Mouse (Mus musculus) neural tube, embryonic 14.5 days (tissue): ENCODE results near the gene Cdyl. TPM values are rescaled to one million over a fixed set of nuclear protein-coding genes. Genes with fewer than 3 reads are reported as not detected.
A peak's percentile ranks its signal among the peaks of the same experiment; 100 is the strongest.

Experiments
- ATAC-seq: fragments of 200-750 bp; cut with Nextera tagmentation; 2 replicates; pipeline ENCODE4 v1.8.0; 2017; ENCODE audit warnings: low read depth, mild to moderate bottlenecking, moderate TSS enrichment, moderate library complexity
- H3K27ac ChIP-seq: fragments of 300-500 bp; sonication (generic); 2 replicates; pipeline ENCODE4 v1.5.1; 2014; ENCODE audit warnings: low read depth, mild to moderate bottlenecking, control low read depth, low read length, moderate library complexity, mixed read lengths
- H3K27me3 ChIP-seq: fragments of 300-500 bp; sonication (generic); 2 replicates; pipeline ENCODE4 v1.6.1; 2014; ENCODE audit warnings: low read length; ENCODE audit not compliant: control insufficient read depth, insufficient read depth
- H3K36me3 ChIP-seq: fragments of 300-500 bp; sonication (generic); 2 replicates; pipeline ENCODE4 v1.6.1; 2014; ENCODE audit warnings: low read length, mixed read lengths; ENCODE audit not compliant: control insufficient read depth, insufficient read depth
- H3K4me1 ChIP-seq: fragments of 300-500 bp; sonication (generic); 2 replicates; pipeline ENCODE4 v1.6.1; 2014; ENCODE audit warnings: low read length; ENCODE audit not compliant: control insufficient read depth, insufficient read depth
- H3K4me2 ChIP-seq: fragments of 300-500 bp; sonication (generic); 2 replicates; pipeline ENCODE4 v1.6.1; 2014; ENCODE audit warnings: mild to moderate bottlenecking, low read depth, low read length, control low read depth
- H3K4me3 ChIP-seq: fragments of 300-500 bp; sonication (generic); 2 replicates; pipeline ENCODE4 v1.5.1; 2014; ENCODE audit warnings: low read depth, low read length, control low read depth, mixed read lengths
- H3K9ac ChIP-seq: fragments of 300-500 bp; sonication (generic); replicated peaks from 2 replicates; pipeline ENCODE4 v1.6.1; 2014; ENCODE audit warnings: low read depth, mild to moderate bottlenecking, control low read depth, low read length, mixed read lengths
- H3K9me3 ChIP-seq: fragments of 300-500 bp; sonication (generic); 2 replicates; pipeline ENCODE4 v1.6.1; 2016; ENCODE audit warnings: low read length; ENCODE audit not compliant: control insufficient read depth
- WGBS: fragments of 180-500 bp; shearing (Covaris S2); extraction: QIAGEN DNeasy Blood & Tissue Kit; methylation state at CpG from one replicate; pipeline ENCODE4 v1.1.7; 2014; 5-methylcytosine and 5-hydroxymethylcytosine counted together
- polyA plus RNA-seq: library from polyadenylated mRNA; unstranded; fragments of >200 nt; fragmentation: Nextera tagmentation; extraction: Ambion mirVana; gene quantifications from 2 replicates; pipeline ENCODE4 v1.2.1, GENCODE M21; 2014

Cdyl gene
- polyA plus RNA-seq, 1 experiment from 2014 or later, result 5.7 TPM

DNA sequence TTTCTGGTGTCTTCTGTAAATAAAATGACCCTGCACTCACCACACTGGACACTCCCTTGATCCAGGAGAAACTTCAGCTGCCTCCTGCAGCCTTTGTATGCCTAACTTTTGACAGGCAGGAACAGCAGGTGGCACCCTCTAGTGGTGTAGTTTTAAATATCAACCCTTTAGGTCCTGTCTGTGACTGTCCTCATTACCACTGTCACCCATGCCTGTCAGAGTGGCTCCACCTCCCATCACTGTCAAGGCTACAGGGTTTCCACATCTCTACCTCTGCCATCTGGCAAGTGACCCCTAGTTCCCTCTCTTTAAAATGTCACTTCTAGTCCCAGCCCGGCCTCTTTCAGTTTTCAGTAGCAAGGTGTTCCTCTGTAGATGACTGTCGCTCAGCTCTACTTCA, 123.3 kb downstream of the Cdyl start:
- Histone ChIP-seq H3K9me3 (no peaks in the 10 kb centered on the region), H3K4me2 (no peak overlapping the region), H3K4me3 (no peak overlapping the region), H3K27ac (no peak overlapping the region), H3K36me3 (no peaks in the 10 kb centered on the region), H3K9ac (no peak overlapping the region), H3K27me3 (no peaks in the 10 kb centered on the region), H3K4me1 (no peaks in the 10 kb centered on the region)
- 96% methylated on average over 2 of the region's 2 CpGs for WGBS
- ATAC-seq, result 0 out of 2 replicates have a peak, but pooled peaks have one; percentile 41

DNA sequence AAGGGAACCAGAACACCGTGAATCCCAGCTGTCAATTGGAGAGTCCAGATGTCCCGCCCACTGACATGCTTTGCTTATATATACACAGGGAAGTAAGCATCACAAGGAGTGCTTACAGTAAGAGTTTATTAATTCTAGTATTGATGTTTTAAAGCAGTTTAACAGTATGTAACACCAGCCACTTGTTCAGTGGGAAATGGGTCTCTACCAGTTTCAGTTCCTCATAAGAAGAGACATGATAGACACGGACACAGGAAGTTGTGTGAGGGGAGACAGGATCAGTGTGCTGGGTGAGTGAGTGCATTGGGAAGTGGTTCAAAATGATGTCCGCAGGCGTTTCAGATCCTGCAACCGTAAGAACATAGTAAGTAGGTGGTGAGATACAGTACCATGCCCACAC, 123.9 kb downstream of the Cdyl start:
- Histone ChIP-seq H3K4me1 (no peaks in the 10 kb centered on the region), H3K27me3 (no peaks in the 10 kb centered on the region), H3K9me3 (no peaks in the 10 kb centered on the region), H3K4me2 (no peak overlapping the region), H3K36me3 (no peaks in the 10 kb centered on the region), H3K27ac (no peak overlapping the region), H3K4me3 (no peak overlapping the region), H3K9ac (no peak overlapping the region)
- WGBS, result 88% methylated on average over 6 of the region's 6 CpGs
- ATAC-seq, result no peak

DNA sequence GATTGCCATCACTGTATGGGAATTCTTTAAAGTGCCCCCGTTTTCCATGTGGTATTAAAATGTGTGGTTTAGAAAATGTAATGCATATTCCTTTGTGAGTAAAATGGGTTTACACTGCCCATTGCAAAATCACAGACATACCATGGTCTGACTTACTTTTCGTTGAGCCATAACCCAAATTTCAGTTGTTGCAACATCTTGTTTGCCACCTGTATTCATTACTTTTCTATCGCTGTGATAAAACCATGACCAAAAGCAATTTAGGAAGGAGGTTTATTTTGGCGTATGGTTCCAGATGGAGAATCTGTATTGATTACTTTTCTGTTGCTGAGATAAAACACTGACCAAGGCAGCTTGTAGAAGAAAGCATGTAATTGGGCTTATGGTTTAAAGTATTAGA, 124.6 kb downstream of the Cdyl start:
- H3K36me3 ChIP-seq, result no peaks in the 10 kb centered on the region
- H3K4me2 ChIP-seq, result no peak overlapping the region
- H3K27me3 ChIP-seq, result no peaks in the 10 kb centered on the region
- H3K27ac ChIP-seq, result no peak overlapping the region
- no peaks in the 10 kb centered on the region for H3K9me3 ChIP-seq
- no peaks in the 10 kb centered on the region for H3K4me1 ChIP-seq
- no peak overlapping the region for H3K4me3 ChIP-seq
- 89% methylated on average over 4 of the region's 4 CpGs for WGBS
- no peak overlapping the region for H3K9ac ChIP-seq
- ATAC-seq, result no peak

DNA sequence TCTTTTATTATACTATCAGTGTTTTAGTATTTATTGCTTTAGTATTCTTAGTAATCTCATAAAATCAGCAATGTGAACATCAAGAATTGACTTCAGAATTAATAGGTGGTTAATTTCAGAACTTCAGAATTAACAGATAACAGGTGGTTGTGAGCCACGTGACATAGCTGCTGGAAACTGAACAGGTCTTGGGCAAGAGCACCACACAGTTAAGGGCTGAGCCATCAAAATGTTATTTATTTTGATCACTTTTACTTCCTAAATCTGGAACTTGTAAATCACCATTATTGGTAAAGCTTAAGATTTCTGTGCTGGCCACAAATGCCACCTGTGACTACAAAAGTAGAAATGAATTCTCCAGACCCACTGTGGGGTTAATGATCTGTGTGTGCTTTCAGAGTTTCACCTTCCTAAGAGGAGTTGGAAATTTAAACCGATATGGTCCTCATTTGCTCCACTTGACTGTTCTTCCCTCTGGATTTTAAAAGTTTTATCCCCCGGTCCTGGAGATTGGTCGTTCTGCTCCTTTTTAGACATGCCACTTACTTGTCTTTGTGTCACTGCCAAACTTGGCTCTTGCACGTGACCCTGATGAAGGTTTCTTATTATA, 125.8 kb downstream of the Cdyl start:
- Histone ChIP-seq H3K27me3 (no peaks in the 10 kb centered on the region), H3K4me3 (no peak overlapping the region), H3K9me3 (no peaks in the 10 kb centered on the region), H3K9ac (no peak overlapping the region), H3K36me3 (no peaks in the 10 kb centered on the region), H3K4me2 (no peak overlapping the region), H3K4me1 (no peaks in the 10 kb centered on the region), H3K27ac (no peak overlapping the region)
- 70% methylated on average over 5 of the region's 5 CpGs for WGBS
- no peak for ATAC-seq

DNA sequence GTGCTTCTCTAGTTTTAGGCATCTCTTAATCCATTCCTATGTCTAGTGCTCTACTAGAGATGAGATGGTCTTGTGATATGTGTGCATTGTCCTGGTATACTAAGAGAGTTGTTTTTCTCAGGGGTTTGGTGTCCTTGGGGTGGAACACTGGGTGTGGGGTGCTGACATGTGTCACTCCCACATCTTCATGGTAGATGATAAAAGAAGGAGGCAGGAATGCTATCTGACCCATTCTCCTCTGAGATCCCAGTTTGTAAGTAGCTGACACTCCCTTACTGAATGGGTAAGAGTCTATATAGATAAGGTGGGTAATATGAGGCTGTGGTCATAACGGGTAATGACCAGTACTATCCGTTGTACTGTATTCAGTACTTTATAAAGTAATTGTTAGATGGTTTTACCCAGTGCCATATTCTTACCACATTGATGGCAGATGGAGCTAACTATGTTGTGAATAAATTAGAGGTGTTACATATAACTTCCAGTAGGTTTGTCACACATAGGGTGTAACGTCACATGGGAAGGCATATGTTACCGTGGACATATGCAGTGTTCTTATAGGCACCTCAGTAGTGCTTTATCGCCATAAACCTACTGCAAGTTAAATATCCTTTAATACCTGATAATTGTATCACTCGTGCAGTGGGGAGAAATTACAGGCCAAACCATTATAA, 127.2 kb downstream of the Cdyl start:
- ATAC-seq, result no peak
- no peak overlapping the region for H3K4me2 ChIP-seq
- WGBS, result 91% methylated on average over 6 of the region's 6 CpGs

DNA sequence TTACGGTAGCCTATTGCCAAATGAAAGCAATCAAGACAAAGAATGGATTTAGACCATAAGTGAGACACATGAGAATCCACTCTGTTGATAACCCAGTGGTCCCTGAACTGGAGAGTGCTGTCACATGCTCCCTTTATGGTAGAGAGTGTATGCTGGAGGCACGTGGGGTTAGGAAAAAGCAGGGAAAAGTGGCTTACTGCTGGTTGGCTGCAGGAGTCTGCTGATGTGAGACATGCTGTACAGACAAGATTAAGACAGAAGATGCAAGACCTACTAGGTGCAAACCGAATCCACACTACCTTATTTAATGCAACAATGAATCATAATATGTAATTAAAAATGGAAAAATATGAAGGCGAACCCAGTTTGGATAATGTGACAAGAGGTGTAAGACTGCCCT, 129.9 kb downstream of the Cdyl start:
- ATAC-seq, result no peak
- Histone ChIP-seq H3K4me2 (no peak overlapping the region), H3K36me3 (no peaks in the 10 kb centered on the region), H3K9me3 (no peaks in the 10 kb centered on the region), H3K27ac (no peak overlapping the region), H3K4me1 (no peaks in the 10 kb centered on the region), H3K27me3 (no peaks in the 10 kb centered on the region), H3K4me3 (no peak overlapping the region), H3K9ac (no peak overlapping the region)
- WGBS, result 76% methylated on average over 4 of the region's 4 CpGs

More for the DNA sequence above, 127.2 kb downstream of the Cdyl start:
- no peaks in the 10 kb centered on the region for H3K27me3 ChIP-seq
- no peak overlapping the region for H3K9ac ChIP-seq
- no peaks in the 10 kb centered on the region for H3K9me3 ChIP-seq
- H3K4me1 ChIP-seq, result no peaks in the 10 kb centered on the region
- H3K36me3 ChIP-seq, result no peaks in the 10 kb centered on the region
- H3K27ac ChIP-seq, result no peak overlapping the region
- H3K4me3 ChIP-seq, result no peak overlapping the region

DNA sequence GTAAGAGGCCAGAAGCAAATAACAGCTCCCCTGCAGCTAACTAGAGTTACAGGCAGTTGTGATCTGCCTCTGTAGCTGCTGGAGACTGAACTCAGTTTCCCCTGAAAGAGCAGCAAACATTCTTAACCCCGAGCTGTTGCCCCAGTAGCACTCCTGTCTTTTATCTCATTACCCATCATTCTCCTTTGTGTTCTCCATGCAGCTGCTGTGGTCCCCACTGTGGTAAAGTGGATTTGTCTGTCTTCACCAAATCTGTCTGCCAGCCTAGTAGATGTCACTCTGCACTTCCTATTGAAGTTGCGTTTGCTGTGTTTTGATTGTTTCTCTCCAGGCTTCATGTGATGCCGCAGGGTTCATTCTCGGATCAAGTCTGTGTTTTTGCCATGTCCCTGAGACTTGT, 130.8 kb downstream of the Cdyl start:
- WGBS, result 75% methylated on average over 4 of the region's 4 CpGs
- Histone ChIP-seq H3K36me3 (no peaks in the 10 kb centered on the region), H3K4me3 (no peak overlapping the region), H3K27me3 (no peaks in the 10 kb centered on the region), H3K4me2 (no peak overlapping the region), H3K9ac (no peak overlapping the region), H3K4me1 (no peaks in the 10 kb centered on the region), H3K27ac (no peak overlapping the region), H3K9me3 (no peaks in the 10 kb centered on the region)
- ATAC-seq, result no peak

DNA sequence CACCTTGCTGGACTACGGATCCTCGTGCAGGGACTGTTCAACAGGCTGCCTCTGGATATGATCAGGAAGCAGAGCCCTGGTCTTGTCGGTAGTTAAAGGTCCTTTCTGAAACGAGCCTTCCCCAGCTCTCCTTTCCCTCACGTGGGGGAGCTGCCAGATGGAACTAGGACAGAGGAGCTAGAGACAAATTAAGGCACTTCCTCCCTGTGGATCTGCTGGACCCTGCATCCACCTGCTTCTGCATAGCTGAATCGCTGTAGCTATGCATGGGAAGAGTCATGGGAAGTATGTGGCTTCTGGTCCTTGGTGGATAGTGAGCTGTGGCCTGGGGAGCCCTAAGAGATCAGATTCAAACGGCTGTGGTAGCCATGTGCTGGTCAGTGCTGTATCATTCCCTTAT, 134.7 kb downstream of the Cdyl start:
- no peak for ATAC-seq
- H3K4me3 ChIP-seq, result no peak overlapping the region
- 81% methylated on average over 7 of the region's 7 CpGs for WGBS
- H3K9me3 ChIP-seq, result no peaks in the 10 kb centered on the region
- H3K4me2 ChIP-seq, result no peak overlapping the region
- H3K27me3 ChIP-seq, result no peaks in the 10 kb centered on the region
- H3K27ac ChIP-seq, result no peak overlapping the region
- H3K4me1 ChIP-seq, result no peaks in the 10 kb centered on the region
- no peak overlapping the region for H3K9ac ChIP-seq
- H3K36me3 ChIP-seq, result no peaks in the 10 kb centered on the region

DNA sequence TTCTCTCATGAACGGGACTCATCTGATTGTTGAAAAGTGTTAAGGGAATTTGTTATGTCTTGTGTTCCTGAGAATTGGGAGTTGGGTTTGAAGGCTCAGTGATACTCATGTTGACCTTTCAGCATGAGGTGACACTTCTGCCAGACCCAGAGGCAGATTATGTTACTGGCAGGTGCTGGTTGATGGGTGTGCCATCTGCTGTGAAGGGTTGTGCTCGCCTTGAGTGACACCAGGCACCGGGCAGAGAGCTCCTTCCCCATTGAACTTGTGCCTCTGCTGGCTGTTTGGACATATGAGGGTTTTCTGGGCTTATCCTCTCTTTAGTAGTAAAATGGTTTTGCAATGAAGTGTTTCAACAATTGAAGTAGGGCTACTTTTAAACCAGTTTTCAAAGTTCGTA, 135.1 kb downstream of the Cdyl start:
- Histone ChIP-seq H3K27me3 (no peaks in the 10 kb centered on the region), H3K27ac (no peak overlapping the region), H3K4me3 (no peak overlapping the region), H3K36me3 (no peaks in the 10 kb centered on the region), H3K9me3 (no peaks in the 10 kb centered on the region), H3K9ac (no peak overlapping the region), H3K4me1 (no peaks in the 10 kb centered on the region), H3K4me2 (no peak overlapping the region)
- no peak for ATAC-seq
- 93% methylated on average over 4 of the region's 4 CpGs for WGBS
